Mouse (Mus musculus) cerebellum, adult 8-10 months (tissue): Measurements from ENCODE around the gene Dvl2.
A peak's percentile ranks its signal among the peaks of the same experiment; 100 is the strongest.

Experiments
- DNase-seq: peaks from one replicate; pipeline ENCODE4 v3.0.0; 2022

Gene Dvl2

GRCm38 (mm10) chr11:70029829-70030550, 29.6 kb downstream of the Dvl2 start:
- DNase-seq = no peak

- DNase-seq = no peak
Measured at GRCm38 (mm10) chr11:70030651-70031320, 30.4 kb downstream of the Dvl2 start.

GRCm38 (mm10) chr11:70031321-70031670, 30.9 kb downstream of the Dvl2 start:
- no peak for DNase-seq

GRCm38 (mm10) chr11:70038174-70038573, 37.8 kb downstream of the Dvl2 start:
- DNase-seq = no peak

- no peak for DNase-seq
Measured at GRCm38 (mm10) chr11:70039631-70040030, 39.2 kb downstream of the Dvl2 start.

- no peak for DNase-seq
Measured at GRCm38 (mm10) chr11:70040184-70040583, 39.8 kb downstream of the Dvl2 start.

GRCm38 (mm10) chr11:70042309-70043085, 42.1 kb downstream of the Dvl2 start:
- no peak for DNase-seq

- DNase-seq = no peak
Measured at GRCm38 (mm10) chr11:70043665-70044064, 43.3 kb downstream of the Dvl2 start.

- DNase-seq = no peak
Measured at GRCm38 (mm10) chr11:70045435-70045834, 45.0 kb downstream of the Dvl2 start.

GRCm38 (mm10) chr11:70049366-70049765, 49.0 kb downstream of the Dvl2 start:
- no peak for DNase-seq

- DNase-seq = no peak
Measured at GRCm38 (mm10) chr11:70049816-70050215, 49.4 kb downstream of the Dvl2 start.

GRCm38 (mm10) chr11:70053156-70053555, 52.8 kb downstream of the Dvl2 start:
- no peak for DNase-seq

GRCm38 (mm10) chr11:70053898-70054570, 53.6 kb downstream of the Dvl2 start, which contains the start of gene Asgr1:
Gene Asgr1, plus strand, starts transcription at chr11:70054085.
- no peak for DNase-seq

- DNase-seq = peak; percentile 78
Measured at GRCm38 (mm10) chr11:70055618-70056214, 55.3 kb downstream of the Dvl2 start.

- no peak for DNase-seq
Measured at GRCm38 (mm10) chr11:70057805-70058204, 57.4 kb downstream of the Dvl2 start.

- DNase-seq = no peak
Measured at GRCm38 (mm10) chr11:70059930-70060329, 59.5 kb downstream of the Dvl2 start.
